Mouse (Mus musculus): ENCODE measurements at regions not wholly inside any gene's neighbourhood (a gene's known extent, or its start where the extent isn't known, plus 50 kb on each side); places are given as distances from the start of the nearest gene placed in this dataset.

DNA sequence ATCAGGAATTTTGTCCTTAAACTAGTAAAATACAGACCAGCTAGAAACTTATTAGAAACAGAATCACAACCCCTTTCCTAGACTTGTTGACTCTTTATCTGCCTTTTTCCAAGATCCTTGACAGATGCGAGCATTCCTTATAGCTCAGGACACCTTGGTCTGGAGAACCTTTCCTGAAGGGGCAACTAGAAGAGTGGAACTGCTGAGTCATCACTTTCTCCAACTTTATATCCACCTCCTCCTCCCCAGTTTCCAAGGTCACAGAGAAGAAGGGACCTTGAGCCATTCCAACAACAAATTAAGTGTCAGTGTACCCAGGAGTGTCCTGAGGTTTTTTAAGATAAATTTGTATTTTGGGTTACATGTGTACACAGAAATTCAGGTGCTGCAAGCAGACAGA is 111.5 kb upstream of the Aco1 start:
- no peak overlapping the region for H3K4me2 ChIP-seq (replicated peaks)
- no peaks in the 10 kb centered on the region for H3K4me1 ChIP-seq
- H3K27ac ChIP-seq (replicated peaks), result no peak overlapping the region
- H3K36me3 ChIP-seq, result no peaks in the 10 kb centered on the region
- H3K27me3 ChIP-seq, result no peaks in the 10 kb centered on the region
- WGBS, result 90% methylated on average over 1 of the region's 1 CpGs
- no peak for ATAC-seq (ENCODE audit: low FRiP score, low read depth)
- no peak overlapping the region for H3K9ac ChIP-seq (replicated peaks)
- no peaks in the 10 kb centered on the region for H3K9me3 ChIP-seq
- H3K4me3 ChIP-seq, result no peak overlapping the region

DNA sequence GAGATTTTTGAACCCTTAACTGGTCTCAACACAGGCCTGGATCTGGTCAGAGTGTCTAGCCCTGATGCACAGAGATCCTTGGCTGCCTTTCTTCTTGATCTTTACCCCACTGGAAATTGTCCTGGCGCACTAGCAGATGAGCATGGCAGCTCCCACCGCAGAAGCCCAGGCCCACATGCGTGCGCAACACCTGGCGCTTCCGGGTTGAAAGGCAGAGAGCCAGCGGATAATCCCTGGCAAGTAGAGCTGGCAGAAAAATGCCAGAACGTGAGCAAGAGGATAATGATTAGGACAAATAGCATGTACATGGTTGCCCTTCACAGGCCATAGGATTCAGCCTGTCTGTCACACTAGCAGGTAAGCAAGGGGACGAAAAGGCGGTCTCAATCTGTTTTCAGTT is 95.0 kb upstream of the Aco1 start:
- Histone ChIP-seq H3K9me3 (no peaks in the 10 kb centered on the region), H3K4me2 (replicated peaks) (no peak overlapping the region), H3K36me3 (no peaks in the 10 kb centered on the region), H3K4me3 (no peak overlapping the region), H3K27me3 (no peaks in the 10 kb centered on the region), H3K27ac (replicated peaks) (no peak overlapping the region), H3K4me1 (no peaks in the 10 kb centered on the region), H3K9ac (replicated peaks) (no peak overlapping the region)
- WGBS, result 91% methylated on average over 10 of the region's 10 CpGs
- no peak for ATAC-seq (ENCODE audit: low FRiP score, low read depth)

DNA sequence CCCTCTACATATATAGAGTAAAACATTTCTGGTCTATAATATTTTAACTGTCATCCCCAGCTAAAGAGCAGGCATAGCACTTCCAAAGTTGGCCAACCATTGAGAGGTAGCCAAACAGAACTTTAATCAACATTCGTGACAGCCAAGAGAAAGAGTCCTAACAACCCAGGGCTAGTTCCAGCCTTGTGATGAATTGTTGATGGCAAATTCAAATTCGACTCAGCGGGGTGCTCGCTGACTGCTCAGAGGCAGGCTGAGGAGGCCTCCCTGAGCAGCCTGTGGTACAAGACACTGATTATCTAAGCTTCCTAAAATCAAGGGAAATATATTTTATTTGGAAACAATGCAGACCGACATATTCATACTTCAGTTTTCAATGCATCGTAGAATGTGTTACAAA is 93.8 kb upstream of the Aco1 start:
- H3K36me3 ChIP-seq, result no peaks in the 10 kb centered on the region
- H3K27ac ChIP-seq (replicated peaks), result no peak overlapping the region
- ATAC-seq (ENCODE audit: low FRiP score, low read depth), result no peak
- H3K4me2 ChIP-seq (replicated peaks), result no peak overlapping the region
- H3K4me1 ChIP-seq, result no peaks in the 10 kb centered on the region
- no peak overlapping the region for H3K4me3 ChIP-seq
- 80% methylated on average over 6 of the region's 6 CpGs for WGBS
- H3K27me3 ChIP-seq, result no peaks in the 10 kb centered on the region
- no peak overlapping the region for H3K9ac ChIP-seq (replicated peaks)
- H3K9me3 ChIP-seq, result no peaks in the 10 kb centered on the region

DNA sequence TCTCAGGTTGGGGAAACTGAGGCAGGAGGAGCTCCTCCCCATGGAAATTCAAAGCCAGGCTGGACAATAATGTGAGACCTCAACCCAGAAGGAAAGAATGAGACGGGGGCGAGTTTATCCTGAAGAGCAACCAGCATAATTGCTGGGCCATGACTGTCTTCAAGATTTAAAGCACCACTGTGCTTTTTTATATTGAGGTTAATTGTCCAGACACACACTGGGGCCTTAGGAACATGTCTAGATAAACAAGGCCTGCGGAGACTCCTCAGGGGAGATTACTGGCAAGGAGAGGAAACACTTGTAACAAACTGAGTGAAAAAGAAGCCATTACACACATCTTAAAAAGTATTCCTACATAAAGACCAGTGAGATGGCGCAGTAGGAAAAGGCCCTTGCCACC is 91.0 kb upstream of the Aco1 start:
- Histone ChIP-seq H3K4me3 (no peak overlapping the region), H3K27me3 (no peaks in the 10 kb centered on the region), H3K9me3 (no peaks in the 10 kb centered on the region), H3K36me3 (no peaks in the 10 kb centered on the region), H3K9ac (replicated peaks) (no peak overlapping the region), H3K4me2 (replicated peaks) (no peak overlapping the region), H3K27ac (replicated peaks) (no peak overlapping the region), H3K4me1 (no peaks in the 10 kb centered on the region)
- no peak for ATAC-seq (ENCODE audit: low FRiP score, low read depth)
- WGBS, result 88% methylated on average over 4 of the region's 4 CpGs

DNA sequence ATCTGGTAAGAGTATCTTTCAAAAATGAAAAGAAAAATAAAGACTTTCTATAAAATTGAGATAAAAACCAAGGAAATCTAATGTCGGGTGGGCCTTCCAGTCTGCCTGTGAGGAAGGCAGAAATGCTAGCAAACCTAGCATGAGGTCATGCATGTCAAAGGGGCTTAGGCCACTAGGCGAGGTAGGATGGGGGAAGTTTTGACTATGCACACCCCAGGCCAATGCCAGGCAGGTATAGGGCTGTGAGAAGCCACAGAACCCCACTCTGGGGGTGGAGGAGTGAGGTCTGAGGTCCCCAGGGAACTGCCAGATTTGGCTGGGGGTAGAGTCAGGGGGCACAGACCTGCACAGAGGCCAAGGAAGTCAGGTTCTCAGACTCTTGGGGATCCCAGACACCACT is 89.5 kb upstream of the Aco1 start:
- Histone ChIP-seq H3K4me2 (replicated peaks) (no peak overlapping the region), H3K27ac (replicated peaks) (no peak overlapping the region), H3K36me3 (no peaks in the 10 kb centered on the region), H3K27me3 (no peaks in the 10 kb centered on the region), H3K9ac (replicated peaks) (no peak overlapping the region), H3K4me3 (no peak overlapping the region), H3K4me1 (no peaks in the 10 kb centered on the region), H3K9me3 (no peaks in the 10 kb centered on the region)
- WGBS, result 81% methylated on average over 2 of the region's 2 CpGs
- no peak for ATAC-seq (ENCODE audit: low FRiP score, low read depth)

DNA sequence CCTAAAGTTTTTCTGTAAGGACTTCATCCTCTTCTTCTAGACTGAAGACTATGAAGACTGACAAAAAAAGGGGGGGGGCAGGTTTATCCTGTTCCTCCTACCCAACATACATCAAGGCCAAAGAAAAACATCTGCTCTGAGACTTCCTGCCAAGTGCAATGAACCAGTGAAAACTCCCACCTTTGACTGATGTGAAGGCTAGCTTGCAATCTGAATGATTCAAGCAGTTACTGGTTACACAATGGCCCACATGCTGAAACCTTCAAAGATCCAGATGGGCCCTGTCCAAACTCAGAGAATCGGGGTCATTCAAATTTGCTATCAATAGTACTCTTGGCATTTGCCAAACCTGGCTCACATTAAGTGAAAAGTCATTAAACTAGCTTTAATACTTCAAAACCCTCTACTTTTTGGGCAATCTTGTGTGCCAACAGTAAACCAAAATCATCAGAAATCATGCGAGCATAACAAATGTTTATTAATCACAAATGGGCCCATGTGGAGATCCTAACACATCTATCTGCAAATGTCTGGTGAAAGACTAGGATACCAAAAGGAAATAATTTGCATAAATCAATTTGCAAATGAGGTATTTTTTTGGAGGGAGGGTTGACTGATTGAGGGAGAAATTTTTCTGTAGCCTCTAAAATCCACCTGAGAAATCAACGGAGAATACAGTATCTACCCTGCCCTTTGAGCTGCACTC is 79.0 kb upstream of the Aco1 start:
- H3K4me1 ChIP-seq, result no peaks in the 10 kb centered on the region
- H3K4me2 ChIP-seq (replicated peaks), result no peak overlapping the region
- no peak overlapping the region for H3K4me3 ChIP-seq
- ATAC-seq (ENCODE audit: low FRiP score, low read depth), result no peak
- no peaks in the 10 kb centered on the region for H3K27me3 ChIP-seq
- no peak overlapping the region for H3K27ac ChIP-seq (replicated peaks)
- H3K9me3 ChIP-seq, result no peaks in the 10 kb centered on the region
- no peaks in the 10 kb centered on the region for H3K36me3 ChIP-seq
- 89% methylated on average over 3 of the region's 3 CpGs for WGBS
- H3K9ac ChIP-seq (replicated peaks), result no peak overlapping the region

DNA sequence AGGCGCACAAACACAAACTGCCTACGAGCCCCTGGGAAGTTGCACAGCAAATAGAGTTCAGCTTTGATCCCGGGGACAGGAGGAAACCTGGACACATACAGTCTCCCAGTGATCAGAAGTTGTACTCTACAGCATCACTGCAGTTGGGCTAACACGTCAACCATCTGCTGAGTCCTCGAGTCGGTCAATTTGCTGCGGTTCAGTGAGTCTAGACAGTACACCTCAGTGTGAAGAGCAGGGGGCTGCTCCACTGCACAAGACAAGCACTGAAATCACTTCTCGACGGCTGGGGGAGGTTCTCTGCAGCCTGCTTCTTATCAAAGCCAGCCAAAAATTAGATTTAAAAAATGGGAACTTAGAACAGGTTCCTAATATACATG is 78.4 kb upstream of the Aco1 start:
- no peak overlapping the region for H3K4me3 ChIP-seq
- no peaks in the 10 kb centered on the region for H3K4me1 ChIP-seq
- no peaks in the 10 kb centered on the region for H3K36me3 ChIP-seq
- 83% methylated on average over 9 of the region's 9 CpGs for WGBS
- H3K27ac ChIP-seq (replicated peaks), result no peak overlapping the region
- no peak for ATAC-seq (ENCODE audit: low FRiP score, low read depth)
- no peaks in the 10 kb centered on the region for H3K9me3 ChIP-seq
- no peak overlapping the region for H3K4me2 ChIP-seq (replicated peaks)
- H3K27me3 ChIP-seq, result no peaks in the 10 kb centered on the region
- H3K9ac ChIP-seq (replicated peaks), result no peak overlapping the region

DNA sequence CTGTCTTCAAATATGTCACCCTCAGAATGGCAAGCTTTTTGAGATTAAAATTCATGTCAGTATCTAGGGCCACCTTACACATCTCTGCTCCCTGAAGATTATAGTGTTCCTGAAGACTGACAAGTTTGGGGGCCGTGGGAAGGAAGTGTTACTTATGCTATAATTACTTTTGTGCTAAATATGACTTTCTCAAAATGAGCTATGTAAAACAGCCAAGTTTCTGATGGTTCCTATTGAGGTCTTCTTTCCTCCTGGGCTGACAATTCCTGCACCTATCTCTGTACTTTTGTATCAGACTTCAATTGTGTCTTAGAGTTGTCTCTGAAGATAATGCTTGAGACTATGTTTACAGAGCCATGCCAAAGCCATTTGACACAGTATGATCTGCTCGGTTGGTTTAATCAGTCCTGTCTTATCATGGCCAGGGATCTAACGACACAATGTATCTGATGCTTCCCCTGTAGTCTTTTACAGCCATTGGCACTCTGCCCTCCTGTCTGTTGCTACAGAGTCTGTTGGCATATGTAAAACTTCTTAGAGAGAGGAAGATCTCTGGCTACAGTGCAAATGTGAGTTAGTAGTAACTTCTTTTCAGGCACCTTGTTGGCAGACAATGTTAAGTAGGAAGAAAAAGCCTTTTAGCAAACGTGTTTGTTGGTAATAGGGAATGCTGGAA is 71.8 kb upstream of the Aco1 start:
- Histone ChIP-seq H3K27ac (replicated peaks) (no peak overlapping the region), H3K9me3 (no peaks in the 10 kb centered on the region), H3K9ac (replicated peaks) (no peak overlapping the region), H3K27me3 (no peaks in the 10 kb centered on the region), H3K36me3 (no peaks in the 10 kb centered on the region), H3K4me1 (no peaks in the 10 kb centered on the region), H3K4me3 (no peak overlapping the region), H3K4me2 (replicated peaks) (no peak overlapping the region)
- WGBS, result 82% methylated on average over 4 of the region's 4 CpGs
- ATAC-seq (ENCODE audit: low FRiP score, low read depth), result no peak

DNA sequence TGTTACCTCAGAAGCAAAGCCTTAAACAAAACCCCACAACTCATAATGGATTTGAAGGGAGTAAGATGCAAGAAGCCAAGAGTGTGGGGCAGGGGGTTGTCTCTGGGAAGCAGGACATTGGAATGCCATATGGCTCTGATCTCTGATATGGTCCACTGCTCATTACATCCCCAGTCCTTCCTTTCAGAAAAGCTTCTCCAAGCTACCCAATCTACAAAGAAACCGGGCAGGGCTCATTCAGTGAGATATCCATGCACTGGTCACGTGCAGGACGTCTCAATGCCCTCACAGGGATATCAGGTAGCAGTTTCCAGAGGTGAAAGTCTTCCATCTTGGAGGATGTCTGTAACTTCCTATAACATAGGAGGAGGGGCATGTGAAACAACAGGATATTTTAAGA is 61.8 kb upstream of the Aco1 start:
- Histone ChIP-seq H3K9ac (replicated peaks) (no peak overlapping the region), H3K4me1 (no peaks in the 10 kb centered on the region), H3K4me2 (replicated peaks) (no peak overlapping the region), H3K27me3 (no peaks in the 10 kb centered on the region), H3K4me3 (no peak overlapping the region), H3K27ac (replicated peaks) (no peak overlapping the region), H3K36me3 (no peaks in the 10 kb centered on the region), H3K9me3 (no peaks in the 10 kb centered on the region)
- ATAC-seq (ENCODE audit: low FRiP score, low read depth), result no peak
- 43% methylated on average over 3 of the region's 3 CpGs for WGBS

DNA sequence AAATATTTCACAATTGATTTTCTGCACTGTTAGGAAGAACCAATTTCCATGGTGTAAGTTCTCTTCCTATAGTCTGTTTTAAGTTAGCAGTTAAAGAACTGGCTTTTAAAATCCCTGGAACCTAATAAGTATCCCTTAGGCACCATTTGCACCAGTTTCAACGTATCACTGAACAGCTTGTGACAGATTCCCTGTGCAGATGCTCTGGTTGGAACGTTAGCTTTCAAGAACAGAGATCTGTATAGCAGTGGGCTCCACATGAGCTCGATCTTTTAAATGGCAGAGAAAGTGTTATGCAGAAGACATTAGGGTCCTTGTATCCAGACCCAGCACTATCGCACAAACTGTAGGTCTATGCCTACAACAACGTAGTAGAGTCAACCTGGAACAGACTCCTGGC is 52.6 kb upstream of the Aco1 start:
- Histone ChIP-seq H3K9ac (replicated peaks) (no peak overlapping the region), H3K9me3 (no peaks in the 10 kb centered on the region), H3K27ac (replicated peaks) (no peak overlapping the region), H3K27me3 (no peaks in the 10 kb centered on the region), H3K4me2 (replicated peaks) (no peak overlapping the region), H3K4me3 (no peak overlapping the region), H3K36me3 (no peaks in the 10 kb centered on the region), H3K4me1 (no peaks in the 10 kb centered on the region)
- WGBS, result 63% methylated on average over 5 of the region's 5 CpGs
- no peak for ATAC-seq (ENCODE audit: low FRiP score, low read depth)
